Mouse (Mus musculus) left cerebral cortex, adult 8-10 months (tissue): Measurements from ENCODE around the gene Pfpl. TPM values are rescaled to one million over a fixed set of nuclear protein-coding genes. Genes with fewer than 3 reads are reported as not detected.

Source experiments
- DNase-seq, 2 experiments: peaks; one replicate each; pipeline ENCODE4 v3.0.0; 2022; ENCODE audit warnings: low spot score in 2 of 2
- total RNA-seq, 4 experiments: library from RNA; stranded (reverse); gene quantifications; 2 replicates each; pipeline ENCODE4 v1.2.4; 2022

The Pfpl gene
- total RNA-seq: under 1 TPM in 1 of 4 experiments, not detected in 3; 0.09 TPM

DNA sequence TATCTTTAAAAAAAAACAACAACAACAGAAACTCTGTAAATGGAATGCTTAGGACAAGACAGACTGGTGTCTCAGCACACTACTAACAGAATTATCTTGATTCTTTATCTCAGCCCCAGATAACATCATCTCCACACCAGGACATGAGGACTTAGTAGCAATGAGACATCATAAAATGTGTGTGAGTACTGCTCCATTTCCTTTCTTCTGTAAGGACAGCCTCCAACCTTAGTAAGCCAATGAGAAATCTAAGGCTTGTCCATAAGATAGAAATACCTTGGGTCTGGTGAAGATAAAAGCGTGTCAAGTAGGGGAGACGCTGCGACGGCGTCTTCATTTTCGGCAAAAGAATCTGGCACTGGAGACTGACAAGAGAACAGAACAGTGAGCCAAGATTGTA is at the start of gene Pfpl:
Gene Pfpl (plus strand): TSS at position 301 of the 400 bp plus-strand sequence.
- DNase-seq: no peak

DNA sequence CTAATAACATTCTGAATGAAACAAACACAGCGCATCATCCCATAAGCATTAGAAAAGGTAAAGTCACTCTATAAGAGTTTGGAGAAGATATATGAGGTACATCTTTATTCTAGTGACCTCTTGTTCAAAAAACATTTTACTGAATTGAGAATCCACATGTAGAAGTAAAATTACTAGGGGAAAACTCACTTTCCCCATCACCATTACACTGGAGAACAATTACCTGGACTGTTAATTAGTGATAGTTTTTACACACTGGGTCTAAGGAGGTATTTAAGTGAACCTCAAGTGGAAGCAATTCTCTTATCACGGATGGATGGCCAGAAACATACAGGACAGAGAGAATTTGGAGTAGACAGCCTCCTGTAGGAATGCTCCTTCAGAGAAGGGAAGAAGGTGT is 40.7 kb upstream of the Pfpl start, which contains the start of gene Olfr1440:
Gene Olfr1440 (plus strand): TSS at position 301 of the 400 bp plus-strand sequence.
- no peak for DNase-seq

DNA sequence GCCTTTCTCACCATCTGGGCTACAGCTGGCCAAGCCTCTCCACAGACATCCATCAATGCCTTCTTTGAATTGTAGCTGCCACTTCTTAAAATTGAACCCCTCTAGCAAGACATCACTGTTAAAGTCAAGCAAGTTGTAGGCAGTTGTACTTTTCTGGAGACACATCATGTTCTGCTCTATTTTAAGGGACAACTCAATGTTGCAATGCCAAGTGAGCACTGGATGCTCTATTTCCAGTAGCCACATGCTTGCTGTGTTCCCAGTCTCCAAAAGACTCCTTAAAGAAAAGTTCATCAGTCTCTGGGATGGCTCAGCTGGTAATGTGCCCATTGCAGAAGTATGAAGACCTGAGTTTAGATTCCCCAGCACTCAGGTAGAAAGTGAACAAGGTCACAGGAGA is 14.0 kb upstream of the Pfpl start:
- DNase-seq: no peak

DNA sequence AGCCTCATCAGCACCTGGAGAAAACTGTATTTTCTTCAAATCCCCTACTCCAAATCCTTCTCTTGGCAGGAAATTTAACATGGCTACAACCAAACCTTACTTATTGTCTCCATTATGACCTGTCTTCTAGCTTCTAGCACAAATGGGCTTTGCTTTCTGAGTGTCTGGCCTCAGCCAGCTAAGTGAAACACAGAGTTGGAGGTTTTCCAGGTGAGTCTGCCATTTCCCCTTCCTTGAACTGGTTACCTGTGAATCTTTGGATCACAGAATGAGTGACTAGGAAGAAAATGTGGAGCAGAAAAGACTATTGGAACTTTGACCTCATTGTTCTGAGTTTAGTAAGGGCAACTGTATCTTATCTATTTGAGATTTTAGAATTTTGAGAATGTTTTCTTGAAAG is 10.3 kb upstream of the Pfpl start, which contains the start of gene Olfr1441:
Gene Olfr1441 (plus strand): TSS at position 73 of the 400 bp plus-strand sequence.
- DNase-seq: no peak

DNA sequence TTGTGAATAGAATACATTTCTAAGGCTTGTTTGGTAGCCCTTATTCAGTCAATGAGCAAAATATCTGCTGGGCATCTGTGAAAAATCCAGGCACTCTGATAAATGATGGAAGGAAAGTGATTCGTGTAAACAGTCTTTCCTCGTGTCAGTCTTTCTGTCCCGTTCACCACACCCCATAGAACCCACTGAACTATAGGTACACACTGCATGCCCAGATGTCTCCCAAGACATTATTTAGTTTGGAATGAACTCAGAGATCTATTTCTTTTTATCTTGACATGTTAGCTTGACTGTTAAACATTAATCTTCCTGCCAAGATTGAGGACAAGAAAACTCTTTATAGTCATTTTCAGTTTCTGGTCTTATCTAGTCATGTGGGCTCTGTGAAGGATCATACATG is 9.4 kb upstream of the Pfpl start:
- no peak for DNase-seq

DNA sequence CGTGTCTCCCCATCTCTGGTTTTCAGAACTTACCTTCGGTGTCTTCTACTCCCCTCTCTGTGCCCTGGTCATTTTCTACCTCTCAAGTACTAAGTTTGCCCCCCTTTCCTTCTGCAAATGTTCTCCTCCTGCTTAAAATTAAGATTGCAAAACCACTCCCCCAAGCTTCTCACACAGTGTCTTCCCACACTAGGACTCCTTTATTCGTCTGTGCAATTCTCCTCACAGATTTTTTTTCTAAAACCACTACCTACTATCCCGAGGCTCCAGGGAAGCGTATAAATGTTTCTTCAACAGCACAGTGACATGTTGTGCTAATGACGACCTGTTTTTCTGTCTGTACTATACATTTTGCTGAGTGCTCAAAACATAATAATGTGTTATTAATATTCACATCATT is 7.2 kb upstream of the Pfpl start:
- no peak for DNase-seq

DNA sequence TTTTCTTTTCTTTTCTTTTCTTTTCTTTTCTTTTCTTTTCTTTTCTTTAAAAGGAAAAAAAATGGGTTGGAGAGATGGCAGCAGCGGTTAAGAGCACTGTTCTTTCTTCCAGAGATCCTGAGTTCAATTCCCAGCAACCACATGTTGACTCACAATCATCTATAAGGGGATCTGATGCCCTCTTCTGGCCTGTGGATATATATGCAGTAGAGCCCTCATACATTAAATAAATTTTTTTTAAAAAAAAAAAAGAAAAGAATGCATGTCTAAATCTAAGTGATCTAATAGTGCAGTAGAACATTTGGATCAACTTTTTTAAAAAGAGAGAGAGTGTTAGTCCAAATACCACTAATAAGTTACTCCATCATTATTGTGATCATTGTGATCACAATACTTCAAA is 6.0 kb upstream of the Pfpl start:
- no peak for DNase-seq

DNA sequence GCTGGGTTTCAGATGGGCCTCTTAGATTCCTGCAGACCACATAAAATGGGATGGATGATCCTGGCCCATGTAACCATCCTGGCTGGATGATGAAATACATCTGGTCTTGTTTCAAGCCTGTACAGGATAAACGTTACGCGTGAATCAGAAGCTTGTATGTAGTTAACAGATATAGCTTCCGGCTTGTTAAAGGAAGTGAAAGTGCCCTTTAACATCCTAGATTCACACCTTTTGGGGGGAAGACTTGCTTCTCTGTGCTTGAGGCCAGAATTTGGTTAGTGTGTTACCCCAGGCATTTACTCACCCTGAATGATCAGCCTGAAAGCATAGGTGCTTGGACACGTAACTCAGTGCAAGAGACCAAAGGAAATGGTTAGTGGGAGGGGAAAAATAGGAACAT is 604 bp upstream of the Pfpl start:
- no peak for DNase-seq

DNA sequence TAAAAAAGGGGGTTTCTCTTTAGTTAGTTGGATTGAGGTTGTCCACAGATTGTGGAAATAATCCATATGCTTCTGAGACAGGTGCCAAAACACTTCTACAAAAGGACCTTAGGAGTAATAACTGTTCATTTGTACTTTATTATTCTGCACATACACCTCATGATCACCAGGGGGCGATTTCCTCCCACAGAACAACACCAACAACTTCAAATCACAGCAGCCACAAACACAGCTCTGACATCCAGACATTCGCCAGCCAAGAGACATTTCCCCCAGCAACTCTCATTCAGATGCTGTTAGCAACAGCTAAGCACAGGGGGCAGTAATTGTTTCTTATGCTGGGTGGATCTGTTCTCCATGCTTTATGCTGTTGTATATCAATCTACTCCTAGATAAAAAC is 5.3 kb downstream of the Pfpl start:
- no peak for DNase-seq

DNA sequence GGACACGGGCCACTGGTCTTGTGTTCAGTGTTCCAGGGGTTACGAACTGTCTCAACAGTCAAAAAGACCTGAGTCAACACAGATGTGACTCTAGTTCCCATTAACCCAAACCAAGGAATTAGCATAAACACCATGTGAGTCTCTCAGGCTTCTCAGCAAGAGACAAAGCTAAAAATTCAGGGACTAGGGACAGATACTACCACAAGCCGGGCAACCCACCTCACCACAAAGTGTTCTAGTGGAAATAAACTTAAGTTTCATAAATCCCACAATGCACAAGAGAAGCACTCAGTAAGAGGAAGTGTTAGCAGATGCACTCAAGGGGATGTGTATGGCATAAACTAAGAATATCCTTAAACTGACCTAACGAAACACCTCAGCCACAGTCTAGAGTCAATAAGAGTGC is 7.3 kb downstream of the Pfpl start:
- DNase-seq: no peak

DNA sequence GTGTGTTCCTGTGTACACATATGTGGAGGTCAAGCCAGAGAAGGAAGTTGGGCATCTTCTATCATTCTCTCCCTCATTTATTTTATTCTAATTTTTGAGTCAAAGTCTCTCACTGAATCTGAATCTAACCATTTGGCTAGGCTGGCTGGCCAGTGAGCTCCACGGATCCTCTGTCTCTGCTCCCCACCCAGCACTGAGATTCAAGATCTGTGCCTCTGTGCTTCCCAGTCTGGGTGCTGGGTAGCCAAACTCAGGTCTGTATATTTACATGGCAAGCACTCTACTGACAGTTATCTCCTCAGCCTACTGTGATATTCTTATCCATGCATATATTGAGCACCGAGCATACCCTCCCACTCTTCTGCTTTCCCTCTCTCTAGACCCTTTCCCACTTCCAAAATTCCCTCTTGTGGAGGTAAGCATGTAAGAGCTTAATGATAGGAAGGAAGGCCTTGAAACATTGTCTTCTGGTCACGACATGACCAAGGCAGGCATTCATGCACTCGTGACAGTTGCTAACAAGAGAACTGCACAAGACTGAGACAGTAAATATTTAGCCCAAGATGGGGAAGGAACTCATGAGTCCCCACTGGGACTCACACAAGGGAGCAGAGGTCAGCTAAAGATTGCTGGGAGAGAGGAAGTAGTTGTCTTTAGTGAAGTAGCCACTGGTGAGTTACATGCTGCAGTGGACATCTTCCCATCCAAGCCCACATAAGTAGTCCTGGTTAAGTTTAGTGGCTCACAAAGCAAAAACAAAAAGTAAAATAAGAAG is 8.2 kb downstream of the Pfpl start:
- DNase-seq: no peak

DNA sequence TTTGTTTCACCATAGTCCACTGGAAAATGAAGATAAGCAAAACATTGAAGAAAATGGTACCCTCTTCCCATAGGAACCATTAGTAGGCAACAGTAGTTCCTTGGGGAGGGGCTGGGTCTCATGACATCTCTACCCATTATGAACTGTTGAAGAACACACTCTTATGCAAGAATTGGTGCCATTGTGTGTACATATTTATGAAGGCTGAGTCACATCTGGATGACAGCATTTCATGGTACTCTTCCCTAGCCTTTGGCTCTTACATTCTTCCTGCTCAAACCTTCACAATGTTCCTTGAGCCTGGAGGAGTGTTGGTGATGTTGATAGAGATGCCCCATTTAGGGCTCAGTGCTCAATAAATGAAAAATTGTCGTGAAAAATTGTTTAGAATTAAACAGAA is 11.9 kb downstream of the Pfpl start:
- DNase-seq: no peak

DNA sequence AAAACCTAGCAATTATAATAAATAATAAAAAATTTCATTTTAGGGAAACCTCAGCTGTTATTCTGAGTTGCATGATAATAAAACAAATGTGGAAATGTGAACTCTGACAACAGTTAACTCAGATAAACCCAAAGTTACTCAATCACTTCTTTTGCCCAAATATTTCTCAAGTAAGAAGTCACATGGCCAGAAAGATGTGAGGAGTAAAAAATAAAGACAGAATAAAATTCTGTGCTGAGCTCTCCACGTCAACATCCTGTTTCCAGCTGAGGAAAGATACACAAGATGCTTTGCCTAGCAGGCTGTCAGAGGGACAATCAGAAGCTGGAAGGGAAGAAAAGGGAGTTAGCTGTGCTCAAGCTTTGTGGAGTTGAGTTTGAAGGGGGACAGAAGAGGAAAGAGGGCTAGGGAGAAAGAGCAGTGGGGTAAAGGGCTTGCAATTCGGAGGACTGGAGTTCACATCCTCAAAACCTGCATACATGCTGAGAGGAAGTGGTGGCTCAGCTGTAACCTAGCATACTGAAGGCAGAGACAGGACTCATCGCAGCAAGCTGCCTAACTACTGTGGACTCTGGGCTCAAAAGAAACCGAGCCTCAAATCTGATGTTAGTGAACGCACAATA is 12.5 kb downstream of the Pfpl start:
- no peak for DNase-seq

DNA sequence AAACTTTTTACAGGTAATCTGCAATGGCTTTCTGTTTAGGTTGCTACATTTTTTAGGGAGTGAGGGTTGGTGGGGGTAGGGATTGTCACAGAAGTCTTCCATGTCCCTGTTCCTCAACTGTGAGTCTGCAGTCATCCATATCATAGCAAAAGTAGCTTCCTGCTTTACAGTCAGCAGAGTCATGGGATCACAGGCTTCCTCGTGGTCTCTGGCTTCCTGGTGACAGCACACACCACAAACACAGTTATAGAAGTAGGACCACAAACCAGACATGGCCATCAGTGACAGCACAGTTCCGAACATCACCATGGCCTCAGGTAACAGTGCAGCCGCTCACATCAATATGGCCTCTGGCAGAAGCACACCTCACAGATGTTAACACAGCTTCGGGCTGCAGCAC is 14.9 kb downstream of the Pfpl start:
- DNase-seq: no peak

DNA sequence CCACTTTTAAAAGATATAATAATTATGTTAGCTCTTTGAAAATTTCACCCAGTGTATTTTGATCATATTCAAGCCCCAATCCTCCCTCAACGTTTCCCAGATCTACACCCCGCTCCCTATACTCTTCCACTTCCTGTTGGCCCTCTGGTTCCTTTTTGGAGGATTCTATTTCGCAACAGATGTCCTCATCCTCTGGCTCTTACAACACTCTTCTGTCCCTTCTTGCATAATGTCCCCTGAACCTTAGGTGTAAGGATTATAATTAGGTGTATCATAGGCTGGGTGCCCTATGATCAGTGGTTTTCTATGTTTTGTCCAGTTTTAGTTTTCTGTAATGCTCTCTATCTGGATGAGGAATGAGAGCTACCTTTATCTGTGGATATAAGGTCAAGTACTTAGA is 17.3 kb downstream of the Pfpl start:
- no peak for DNase-seq

DNA sequence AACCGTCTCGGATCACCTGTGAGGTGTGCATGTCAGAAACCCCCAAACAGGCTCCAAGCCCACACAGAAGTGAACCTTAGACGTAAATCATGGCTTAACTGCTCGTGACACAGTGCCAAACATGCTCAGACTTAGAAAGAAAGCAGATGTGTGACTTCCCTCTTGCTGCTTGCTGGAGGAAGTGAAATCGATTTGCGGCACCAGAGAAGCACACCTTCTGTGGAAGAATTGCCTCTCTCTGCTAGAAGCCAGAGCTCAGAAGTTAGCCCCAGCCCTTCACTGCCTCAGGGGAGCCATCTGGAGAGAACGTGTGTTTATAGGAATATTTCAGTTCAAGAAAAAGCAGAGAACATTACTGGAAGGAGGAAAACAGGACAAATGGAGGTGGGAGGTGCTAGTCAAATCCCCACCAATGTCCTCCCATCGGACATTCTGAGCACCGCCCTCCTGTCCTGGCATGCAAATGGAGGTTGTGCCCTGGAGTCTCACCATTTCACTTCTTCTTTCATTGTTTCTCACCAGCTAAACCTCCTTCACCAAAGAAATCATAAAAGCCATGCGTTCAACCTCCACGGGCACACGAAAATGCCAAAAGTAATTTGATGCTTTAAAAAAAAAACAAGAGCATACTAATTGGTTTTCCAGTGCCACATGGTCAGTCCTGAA is 29.8 kb downstream of the Pfpl start:
- no peak for DNase-seq

DNA sequence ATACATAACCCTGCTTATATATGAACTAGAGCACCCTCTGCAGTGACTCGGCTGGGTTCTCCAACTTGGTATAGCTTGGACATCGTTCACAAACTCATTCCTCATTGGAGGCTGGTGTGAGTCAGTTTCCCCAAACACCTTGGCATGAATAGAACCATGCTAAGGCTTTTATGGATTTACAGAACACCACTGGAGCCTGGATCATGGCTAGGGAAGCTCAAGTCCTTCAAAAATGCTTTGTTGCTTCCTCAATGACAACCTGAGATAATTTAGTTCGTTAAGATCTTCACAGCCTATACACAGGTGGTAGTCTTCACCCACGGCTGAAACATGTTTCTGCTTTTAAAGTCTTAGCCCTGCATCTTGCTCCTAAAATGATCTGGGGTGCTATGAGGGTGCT is 31.8 kb downstream of the Pfpl start:
- DNase-seq: no peak

DNA sequence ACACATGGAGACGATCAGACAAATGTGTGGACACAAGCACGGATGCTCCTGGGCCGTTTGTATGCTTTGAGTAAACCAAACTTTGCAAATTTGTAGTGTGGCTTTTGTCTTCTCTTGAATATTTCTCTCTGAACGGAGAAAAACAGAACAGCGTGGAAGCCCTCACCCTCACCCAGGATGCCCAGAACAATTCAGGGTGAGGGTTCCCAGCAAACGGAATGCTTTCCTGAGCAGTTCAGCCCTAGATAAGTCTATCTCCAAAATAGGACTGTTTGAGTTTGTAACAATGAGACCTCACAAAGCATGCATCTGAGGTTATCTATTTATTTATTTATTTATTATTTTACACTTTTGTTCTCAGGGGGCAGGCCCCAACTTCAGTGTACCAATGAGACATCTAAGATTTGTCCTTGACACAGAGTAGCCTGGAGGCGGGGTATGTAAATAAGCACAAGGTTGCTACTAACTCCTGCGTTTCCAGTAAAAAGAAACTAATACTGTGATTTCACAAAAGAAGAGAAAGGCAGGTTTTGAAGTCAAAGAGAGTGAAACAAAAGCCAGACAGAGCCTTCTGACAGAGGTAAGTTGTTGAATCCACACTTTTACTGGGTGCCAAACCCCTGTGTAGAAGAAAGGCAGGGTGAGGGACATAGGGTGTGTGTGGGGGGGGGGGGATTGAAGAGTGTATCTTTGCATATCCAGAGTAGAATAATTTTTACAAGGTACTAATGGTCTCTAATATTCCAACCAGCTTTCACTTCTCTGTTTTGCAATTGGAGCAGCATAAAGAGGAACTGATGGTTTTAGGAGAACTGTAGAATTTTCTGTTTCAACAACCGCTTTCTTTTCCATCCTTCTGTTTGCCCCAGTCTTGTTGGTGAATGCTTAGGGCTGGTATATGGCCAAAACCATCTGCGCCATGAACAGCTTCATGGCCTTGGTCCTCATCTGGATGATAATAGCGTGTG is 32.9 kb downstream of the Pfpl start, which contains the start of gene Mpeg1:
Gene Mpeg1 (plus strand): TSS at position 498 of the 968 bp plus-strand sequence.
- no peak for DNase-seq

DNA sequence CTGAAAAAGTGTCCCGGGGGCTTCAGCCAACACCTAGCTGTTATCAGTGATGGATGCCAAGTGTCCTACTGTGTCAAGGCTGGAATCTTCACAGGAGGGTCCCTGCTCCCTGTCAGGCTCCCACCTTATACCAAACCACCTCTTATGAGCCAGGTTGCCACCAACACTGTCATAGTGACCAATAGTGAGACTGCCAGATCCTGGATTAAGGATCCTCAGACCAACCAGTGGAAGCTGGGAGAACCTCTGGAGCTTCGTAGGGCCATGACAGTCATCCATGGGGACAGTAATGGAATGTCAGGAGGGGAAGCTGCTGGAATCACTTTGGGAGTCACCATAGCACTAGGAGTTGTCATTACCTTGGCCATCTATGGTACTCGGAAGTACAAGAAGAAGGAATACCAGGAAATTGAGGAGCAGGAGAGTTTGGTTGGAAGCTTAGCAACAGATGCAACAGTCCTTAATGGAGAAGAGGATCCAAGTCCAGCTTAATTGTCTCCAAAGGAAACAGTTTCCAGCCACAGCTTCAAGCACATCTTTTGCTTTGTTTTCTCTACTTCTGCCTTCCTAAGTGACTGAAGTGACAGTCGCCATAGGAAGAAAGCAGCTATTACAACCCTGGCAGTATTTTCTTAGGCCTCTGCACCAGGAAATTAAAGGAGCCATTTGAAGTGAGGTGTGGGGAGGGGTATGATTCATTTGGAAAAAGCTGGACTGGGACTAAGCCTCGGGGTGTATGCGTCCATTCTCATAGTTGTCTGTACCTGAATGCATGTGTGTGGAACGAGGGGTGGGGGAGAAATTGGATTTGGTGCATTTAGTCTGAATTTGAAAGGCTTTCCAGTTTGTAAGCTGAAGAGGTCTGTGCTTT is 35.4 kb downstream of the Pfpl start:
- DNase-seq: no peak

DNA sequence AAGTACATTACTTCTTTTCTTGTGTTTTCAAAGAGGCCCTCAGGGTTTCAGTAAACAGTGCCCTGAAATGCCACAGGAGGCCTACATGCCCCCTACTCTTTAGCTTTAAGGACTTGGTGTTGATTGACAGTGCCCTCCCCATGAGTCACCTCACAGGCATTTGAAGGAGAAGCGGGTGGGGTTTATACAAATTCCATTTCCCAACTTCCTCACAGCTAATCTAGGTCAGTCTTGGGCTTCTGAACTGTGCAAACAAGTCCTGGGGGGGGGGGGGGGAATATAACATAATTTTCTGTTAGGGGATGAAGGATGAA is 36.0 kb downstream of the Pfpl start:
- DNase-seq: no peak
